Mouse (Mus musculus) heart, adult 2 months (tissue): ENCODE measurements around the gene Trpv5.

Source experiments
- CTCF ChIP-seq: fragments of 200-600 bp; IDR thresholded peaks from 2 replicates; pipeline ENCODE4 v1.8.1; 2022; ENCODE audit warnings: antibody characterized with exemption, mild to moderate bottlenecking, moderate library complexity
- EP300 ChIP-seq: fragments of 200-500 bp; IDR thresholded peaks from 2 replicates; pipeline ENCODE4 v1.6.1; 2011; ENCODE audit warnings: low read depth, low read length, control low read depth; ENCODE audit not compliant: insufficient read depth

DNA sequence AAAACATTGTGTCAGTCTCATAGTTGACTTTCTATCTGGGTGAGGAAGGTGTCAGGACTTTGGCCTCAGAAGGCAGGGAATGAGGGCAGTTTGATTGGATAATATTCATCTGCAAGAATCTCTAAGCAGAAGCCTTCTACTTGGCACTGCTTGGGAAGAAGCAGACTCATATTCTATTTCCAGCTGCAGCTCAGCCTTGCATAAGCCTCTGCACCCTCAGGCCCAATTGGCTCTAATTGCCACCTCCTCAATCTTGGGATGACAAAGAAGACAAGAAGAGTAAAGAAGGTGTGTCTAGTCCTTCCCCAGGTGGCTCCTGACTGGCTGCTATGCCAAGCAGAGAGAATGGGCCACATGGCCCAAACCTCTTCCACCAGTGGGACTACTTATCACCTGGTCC is 33.9 kb downstream of the Trpv5 start:
- no peak for TF ChIP-seq EP300
- TF ChIP-seq CTCF, result no peak
